ENCODE assay signal across 18 mouse cellular contexts in genomic region chr14:103763216-103764031, GRCm38 (mm10).
DNase-seq lines count a peak whose midpoint lies in the region; ATAC-seq and TF ChIP-seq lines count a peak whose summit lies in the region.
"Had no signal": no experiment of that assay in that cellular context is flagged by ENCODE, and none has a peak within 500 bp of the region (broad histone marks: within the 10 kb centered on the region; RNA-seq: fewer than 3 reads in every experiment).

No protein-coding gene starts in this region.

- no peak for TF ChIP-seq POLR2A in kidney, adult 2 months (IDR thresholded peaks at IDR 0.05; ENCODE audit: low read depth, low read length)

- no peak overlapping the region for H3K9ac ChIP-seq in forebrain, postnatal 0 days
- H3K9ac ChIP-seq: heart, embryonic 13.5 days; limb, embryonic 12.5 days; liver, embryonic 14.5 days had no signal

- no peaks in the 10 kb centered on the region for H3K27me3 ChIP-seq in forebrain, postnatal 0 days (ENCODE audit: insufficient read depth, low read length)
- H3K27me3 ChIP-seq in midbrain, embryonic 10.5 days (ENCODE audit: low read depth, poor library complexity, severe bottlenecking): no peaks in the 10 kb centered on the region
- H3K27me3 ChIP-seq in kidney, adult 2 months (replicated peaks; ENCODE audit: control insufficient read depth, insufficient read depth, low read length): no peaks in the 10 kb centered on the region
- H3K27me3 ChIP-seq: heart, embryonic 13.5 days; limb, embryonic 12.5 days had no signal

- ATAC-seq in forebrain, postnatal 0 days: peak; percentile 75
- ATAC-seq: activated CD4-positive, CD25-positive, alpha-beta regulatory T cell, adult 4 months; lung, postnatal 0 days had no signal

- no peak for TF ChIP-seq CTCF in layer of hippocampus, adult 2 months (conservative IDR thresholded peaks at IDR 0.05)
- TF ChIP-seq CTCF in forebrain, postnatal 0 days (IDR thresholded peaks at IDR 0.05; ENCODE audit: low read depth): no peak
- TF ChIP-seq CTCF in gastrocnemius, adult 2 months (IDR thresholded peaks at IDR 0.05): no peak
- TF ChIP-seq CTCF in kidney, adult 2 months (conservative IDR thresholded peaks at IDR 0.05; ENCODE audit: insufficient read depth, insufficient read length, low read depth, low read length): no peak

- no peaks in the 10 kb centered on the region for H3K36me3 ChIP-seq in forebrain, postnatal 0 days (ENCODE audit: insufficient read depth)
- H3K36me3 ChIP-seq in midbrain, embryonic 10.5 days: no peaks in the 10 kb centered on the region
- H3K36me3 ChIP-seq in kidney, adult 2 months (ENCODE audit: control insufficient read depth, insufficient read depth, low read length): no peaks in the 10 kb centered on the region
- H3K36me3 ChIP-seq: heart, embryonic 13.5 days; limb, embryonic 12.5 days had no signal

- no peaks in the 10 kb centered on the region for H3K9me3 ChIP-seq in forebrain, postnatal 0 days (ENCODE audit: low read length)
- no peaks in the 10 kb centered on the region for H3K9me3 ChIP-seq in midbrain, embryonic 10.5 days (replicated peaks)
- H3K9me3 ChIP-seq: heart, embryonic 13.5 days; limb, embryonic 12.5 days had no signal

- 16% methylated on average over 1 of the region's 1 CpGs for WGBS in forebrain, postnatal 0 days
- WGBS in midbrain, embryonic 10.5 days: 82% methylated on average over 1 of the region's 1 CpGs
- WGBS in kidney, adult 2 months: 100% methylated on average over 1 of the region's 1 CpGs

- peak overlapping the region; percentile 77 for H3K27ac ChIP-seq in layer of hippocampus, adult 2 months
- peak overlapping the region; percentile 54; the same call in 1 of the 2 replicates for H3K27ac ChIP-seq in forebrain, postnatal 0 days (ENCODE audit: low read depth, low read length)
- H3K27ac ChIP-seq in midbrain, embryonic 10.5 days (replicated peaks): peak overlapping the region; percentile 85
- no peak overlapping the region for H3K27ac ChIP-seq in gastrocnemius, adult 2 months
- no peak overlapping the region for H3K27ac ChIP-seq in kidney, adult 2 months (ENCODE audit: insufficient read depth, low read depth, low read length)
- H3K27ac ChIP-seq: heart, embryonic 13.5 days; limb, embryonic 12.5 days; liver, embryonic 14.5 days; stomach, postnatal 0 days had no signal

- no peak overlapping the region for H3K4me3 ChIP-seq in layer of hippocampus, adult 2 months
- H3K4me3 ChIP-seq in forebrain, postnatal 0 days (ENCODE audit: low read depth, low read length): no peak overlapping the region
- no peak overlapping the region for H3K4me3 ChIP-seq in midbrain, embryonic 10.5 days
- H3K4me3 ChIP-seq in gastrocnemius, adult 2 months: no peak overlapping the region
- no peak overlapping the region for H3K4me3 ChIP-seq in kidney, adult 2 months (ENCODE audit: insufficient read depth, low read depth, low read length)
- H3K4me3 ChIP-seq: heart, embryonic 13.5 days; limb, embryonic 12.5 days had no signal

- no peak for DNase-seq in layer of hippocampus, adult 2 months (ENCODE audit: low spot score in 2 of 2)
- DNase-seq in layer of hippocampus, adult 11-12 months (ENCODE audit: low spot score): no peak
- no peak for DNase-seq in forebrain, postnatal 0 days
- DNase-seq in midbrain, embryonic 10.5 days (ENCODE audit: low spot score): no peak
- no peak for DNase-seq in gastrocnemius, adult 2 months
- DNase-seq in cerebellum, adult 9-11 months: no peak
- no peak for DNase-seq in kidney, adult 2 months
- no peak for DNase-seq in adrenal gland, adult 18-20 months (ENCODE audit: low spot score in 2 of 2)
- DNase-seq: cerebellum, adult 11 months; heart, postnatal 4 days; kidney, adult 11 months; thymus, postnatal 14 days had no signal

- intact Hi-C loops in gastrocnemius, adult 2 months (cut with DNase I): no loop called here

- H3K4me1 ChIP-seq in forebrain, postnatal 0 days (ENCODE audit: insufficient read depth): 0 out of 2 replicates have a peak, but pooled peaks cover 3% of the 10 kb centered on the region
- peaks cover 28% of the 10 kb centered on the region for H3K4me1 ChIP-seq in midbrain, embryonic 10.5 days
- no peaks in the 10 kb centered on the region for H3K4me1 ChIP-seq in kidney, adult 2 months (ENCODE audit: control insufficient read depth, insufficient read depth, low read length)
- H3K4me1 ChIP-seq: heart, embryonic 13.5 days; limb, embryonic 12.5 days had no signal

- H3K4me2 ChIP-seq in forebrain, postnatal 0 days (ENCODE audit: low read depth): no peak overlapping the region
- H3K4me2 ChIP-seq: heart, embryonic 13.5 days; limb, embryonic 12.5 days had no signal

Comparison
In these comparisons a context has a peak if more than half of its experiments do, and no peak if none do; other contexts are left out.
1. H3K27ac ChIP-seq: peak in layer of hippocampus, adult 2 months (single experiment), forebrain, postnatal 0 days (single experiment) and midbrain, embryonic 10.5 days (single experiment); none in gastrocnemius, adult 2 months (single experiment) and kidney, adult 2 months (single experiment).